Mouse (Mus musculus) liver, adult 2 months (tissue): Measurements from ENCODE around the gene Cdc42ep3.

Experiments used
- CTCF ChIP-seq: fragments of 200-500 bp; IDR thresholded peaks from 2 replicates; pipeline ENCODE4 v1.5.1; 2011; ENCODE audit warnings: low read depth, low read length, control low read depth
- POLR2A ChIP-seq: fragments of 200-500 bp; IDR thresholded peaks from 2 replicates; pipeline ENCODE4 v1.6.1; 2011; ENCODE audit warnings: low read length, control low read depth; ENCODE audit not compliant: insufficient read depth; ENCODE audit errors: extremely low read depth

GRCm38 (mm10) chr17:79398416-79398815, 43.5 kb upstream of the Cdc42ep3 start:
- TF ChIP-seq CTCF (no peak), POLR2A (no peak)
